Mouse (Mus musculus): ENCODE measurements around the gene Lpp.

- TF ChIP-seq POLR2A (IDR thresholded peaks at IDR 0.05; ENCODE audit: control insufficient read depth, low read depth, low read length) (no peak), CTCF (IDR thresholded peaks at IDR 0.05; ENCODE audit: control insufficient read depth, insufficient read depth, insufficient replicate concordance, low read depth, low read length) (no peak)
These were observed 558.6 kb downstream of the Lpp start for GRCm38 (mm10) chr16:24951909-24952308.

Measured in testis, adult 2 months (tissue).